Mouse (Mus musculus): ENCODE data around the gene Mcub.

DNA sequence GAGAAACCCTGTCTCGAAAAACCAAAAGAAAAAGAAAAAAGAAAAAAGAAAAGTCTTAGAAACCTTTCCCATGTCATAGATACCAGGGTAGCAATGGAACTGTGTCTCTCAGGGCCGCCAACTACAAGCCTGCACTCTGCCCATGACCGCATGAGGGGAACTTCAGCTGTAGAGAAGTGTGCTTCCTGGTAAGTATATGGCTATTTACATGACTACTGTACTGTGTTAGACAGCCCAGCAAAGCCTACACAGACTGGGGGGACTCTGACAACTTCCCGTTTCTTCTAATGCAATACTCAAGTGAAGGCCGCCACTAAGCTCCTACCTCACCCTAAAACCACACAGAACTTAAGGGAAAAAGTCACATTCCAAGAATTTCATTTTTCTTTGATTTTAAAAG lies 14.8 kb upstream of the Mcub start:
- TF ChIP-seq POLR2A (IDR thresholded peaks at IDR 0.05; ENCODE audit: low read depth, low read length) (no peak), CTCF (conservative IDR thresholded peaks at IDR 0.05; ENCODE audit: insufficient read depth, insufficient read length, low read depth, low read length) (no peak)

All from kidney, adult 2 months (tissue).